Mouse (Mus musculus) embryonic fibroblast, embryonic 13.5 days (primary cell): ENCODE measurements around the gene Zmym4. TPM values are rescaled to one million over a fixed set of nuclear protein-coding genes. Genes with fewer than 3 reads are reported as not detected.
"Not testable (repeated sequence)": the region's sequence is repeated elsewhere in the genome, so short reads cannot be mapped to it uniquely, and the experiment has no call there.

Experiments
- H3K27ac ChIP-seq: 2 replicates; pipeline ENCODE4 v1.5.1; 2012; ENCODE audit warnings: low read length, control low read depth, inconsistent platforms; ENCODE audit not compliant: insufficient read depth
- H3K4me1 ChIP-seq: 2 replicates; pipeline ENCODE4 v1.6.1; 2011; ENCODE audit warnings: low read length; ENCODE audit not compliant: control insufficient read depth, insufficient read depth
- H3K4me3 ChIP-seq: 2 replicates; pipeline ENCODE4 v1.5.1; 2011; ENCODE audit warnings: mild to moderate bottlenecking, control low read depth, low read length; ENCODE audit not compliant: insufficient read depth
- CTCF ChIP-seq: IDR thresholded peaks from 2 replicates; pipeline ENCODE4 v1.5.1; 2011; ENCODE audit warnings: mild to moderate bottlenecking, control low read depth, low read length, moderate library complexity, borderline replicate concordance; ENCODE audit not compliant: insufficient read depth
- POLR2A ChIP-seq: IDR thresholded peaks from 2 replicates; pipeline ENCODE4 v1.6.1; 2011; ENCODE audit warnings: low read depth, mild to moderate bottlenecking, control low read depth, low read length, moderate library complexity
- polyA plus RNA-seq: library from polyadenylated mRNA; stranded (reverse); fragments of >200 nt; gene quantifications from 2 replicates; pipeline ENCODE4 v1.2.4, GENCODE M21; 2011; ENCODE audit warnings: low read depth; ENCODE audit not compliant: missing spikeins, insufficient read length

Zmym4 gene
- polyA plus RNA-seq, 1 experiment: 59.7 TPM

DNA sequence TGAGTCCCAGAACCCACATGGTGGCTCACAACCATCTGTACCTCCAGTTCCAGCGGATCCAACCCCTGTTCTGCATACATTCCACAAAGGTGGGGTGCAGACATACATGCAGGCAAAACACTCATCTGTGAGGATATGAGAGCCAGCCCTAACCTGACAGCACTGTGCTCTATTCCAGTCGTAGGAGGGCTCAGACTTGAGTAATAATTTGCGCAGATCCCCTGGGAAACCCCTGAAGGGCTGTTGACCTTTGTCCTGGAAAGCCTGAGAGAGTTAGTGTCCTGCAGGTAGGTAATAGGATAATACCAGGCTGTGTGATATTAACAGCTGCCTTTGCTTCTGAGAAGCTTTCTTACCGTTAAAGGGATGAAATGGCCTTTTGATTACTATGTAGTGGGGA lies 20.6 kb upstream of the Zmym4 start:
- H3K4me3 ChIP-seq: no peak overlapping the region
- no peak overlapping the region for H3K27ac ChIP-seq
- TF ChIP-seq CTCF: no peak
- no peak for TF ChIP-seq POLR2A
- no peaks in the 10 kb centered on the region for H3K4me1 ChIP-seq

DNA sequence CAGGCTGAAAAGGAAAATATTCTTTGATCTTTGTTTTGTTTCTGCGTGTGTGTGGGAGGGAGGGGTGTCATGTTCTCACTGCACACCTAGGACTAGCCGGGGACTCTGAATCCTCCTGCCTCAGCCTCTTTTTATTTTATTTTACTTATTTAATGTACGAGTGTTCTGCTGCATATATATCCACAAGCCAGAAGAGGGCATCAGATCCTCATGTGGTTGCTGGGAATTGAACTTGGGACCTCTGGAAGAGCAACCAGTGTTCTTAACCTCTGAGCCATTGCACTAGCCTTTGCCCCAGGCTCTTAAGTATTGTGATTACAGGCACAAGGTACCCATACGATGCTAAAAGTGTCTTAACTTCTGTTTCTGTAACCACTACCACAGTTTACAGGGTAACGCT lies 18.8 kb upstream of the Zmym4 start:
- no peaks in the 10 kb centered on the region for H3K4me1 ChIP-seq
- no peak overlapping the region for H3K27ac ChIP-seq
- TF ChIP-seq POLR2A (no peak), CTCF (no peak)

GRCm38 (mm10) chr4:126983736-126984525 lies 16.0 kb upstream of the Zmym4 start:
- not testable (repeated sequence) for H3K4me3 ChIP-seq, H3K27ac ChIP-seq, H3K4me1 ChIP-seq

More for the DNA sequence above, 18.8 kb upstream of the Zmym4 start:
- no peak overlapping the region for H3K4me3 ChIP-seq

- Histone ChIP-seq H3K27ac (no peak overlapping the region), H3K4me1 (no peaks in the 10 kb centered on the region), H3K4me3 (no peak overlapping the region)
- TF ChIP-seq POLR2A (no peak), CTCF (no peak)
Observed at GRCm38 (mm10) chr4:126983321-126983720, 15.4 kb upstream of the Zmym4 start.

GRCm38 (mm10) chr4:126978706-126979105 lies 10.8 kb upstream of the Zmym4 start:
- H3K27ac ChIP-seq: no peak overlapping the region
- TF ChIP-seq CTCF (no peak), POLR2A (no peak)

DNA sequence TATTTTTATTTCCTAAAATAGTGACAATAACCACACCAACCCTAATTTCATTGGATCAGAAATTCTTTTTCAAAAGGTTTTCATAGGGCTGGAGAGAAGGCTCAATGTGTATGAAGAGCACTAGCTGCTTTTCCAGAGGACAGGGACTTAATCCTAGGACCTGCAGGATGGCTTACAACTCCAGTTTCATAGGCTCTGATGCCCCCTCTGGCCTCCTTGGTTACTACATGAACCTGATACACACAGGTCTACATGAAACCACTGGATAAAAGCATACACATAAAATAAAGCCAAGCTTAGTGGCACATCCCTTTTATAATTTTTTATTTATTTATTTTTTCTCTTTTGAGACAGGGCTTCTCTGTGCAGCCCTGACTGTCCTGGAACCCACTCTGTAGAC lies 9.5 kb upstream of the Zmym4 start:
- Histone ChIP-seq H3K27ac (no peak overlapping the region), H3K4me3 (no peak overlapping the region), H3K4me1 (no peaks in the 10 kb centered on the region)
- TF ChIP-seq POLR2A (no peak), CTCF (no peak)

More at GRCm38 (mm10) chr4:126978706-126979105, 10.8 kb upstream of the Zmym4 start:
- Histone ChIP-seq H3K4me3 (no peak overlapping the region), H3K4me1 (no peaks in the 10 kb centered on the region)

DNA sequence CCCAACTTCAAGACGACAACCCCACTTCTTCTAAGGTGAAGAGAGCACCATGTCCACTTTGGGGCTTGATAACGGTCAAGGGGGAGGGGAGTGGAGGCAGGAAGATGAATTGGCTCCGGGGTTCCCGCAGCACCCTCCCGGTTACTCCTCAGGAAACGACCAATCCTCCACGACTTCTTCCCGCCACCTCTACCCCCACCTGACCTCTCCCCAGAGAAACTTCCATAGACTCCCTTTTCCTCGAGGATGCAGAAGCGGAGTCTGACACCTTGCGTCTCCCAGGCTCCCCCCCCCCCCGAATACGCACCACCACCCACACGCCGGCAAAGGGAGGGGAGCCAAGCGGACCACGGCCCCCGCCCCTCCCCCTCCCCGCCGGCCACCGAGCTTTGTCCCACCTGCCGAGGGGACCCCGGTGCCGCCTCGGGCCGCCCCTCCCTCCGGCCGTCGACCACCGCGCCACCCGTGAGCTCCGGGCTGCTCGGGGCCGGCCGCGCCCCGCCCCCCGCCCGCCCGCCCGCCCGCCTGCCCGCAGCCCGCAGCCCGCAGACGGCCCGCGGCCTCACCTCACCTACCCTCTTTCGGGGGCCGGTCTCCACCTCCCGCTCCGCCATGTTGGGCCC lies 583 bp downstream of the Zmym4 start:
- no peak for TF ChIP-seq POLR2A
- TF ChIP-seq CTCF: no peak
- peak overlapping the region; percentile 68; the same call in 1 of the 2 replicates for H3K27ac ChIP-seq
- no peaks in the 10 kb centered on the region for H3K4me1 ChIP-seq
- peak overlapping the region; percentile 100 for H3K4me3 ChIP-seq

- H3K4me3 ChIP-seq: no peak overlapping the region
- TF ChIP-seq POLR2A (no peak), CTCF (no peak)
- no peak overlapping the region for H3K27ac ChIP-seq
- peaks cover 10% of the 10 kb centered on the region; the same call in 1 of the 2 replicates for H3K4me1 ChIP-seq
Observed at GRCm38 (mm10) chr4:126958682-126959081, 9.3 kb downstream of the Zmym4 start.

DNA sequence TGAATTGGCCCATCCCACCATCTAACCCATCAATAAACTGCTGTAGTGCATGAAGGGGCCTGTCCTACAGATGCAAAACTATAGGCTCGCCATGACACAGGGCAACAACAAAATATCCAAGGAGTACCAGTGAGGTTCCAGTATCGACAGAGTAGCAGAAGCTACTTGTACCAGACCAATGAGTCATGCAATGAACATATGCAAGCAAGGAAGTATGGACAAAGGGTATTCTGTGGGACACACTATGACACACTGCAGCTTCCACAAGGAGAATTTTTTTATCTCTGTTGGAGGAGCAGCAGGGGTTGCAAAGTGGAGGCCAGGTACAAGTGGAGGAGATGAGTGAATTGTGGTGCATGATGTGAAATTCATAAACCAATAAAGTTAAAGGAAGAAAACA lies 9.7 kb downstream of the Zmym4 start:
- H3K4me3 ChIP-seq: no peak overlapping the region
- TF ChIP-seq POLR2A: no peak
- TF ChIP-seq CTCF: no peak
- peaks cover 10% of the 10 kb centered on the region; the same call in 1 of the 2 replicates for H3K4me1 ChIP-seq
- no peak overlapping the region for H3K27ac ChIP-seq

- Histone ChIP-seq H3K27ac (no peak overlapping the region), H3K4me1 (peaks cover 10% of the 10 kb centered on the region; the same call in 1 of the 2 replicates), H3K4me3 (no peak overlapping the region)
- TF ChIP-seq CTCF: no peak
- TF ChIP-seq POLR2A: no peak
Observed at GRCm38 (mm10) chr4:126957434-126957833, 10.5 kb downstream of the Zmym4 start.

DNA sequence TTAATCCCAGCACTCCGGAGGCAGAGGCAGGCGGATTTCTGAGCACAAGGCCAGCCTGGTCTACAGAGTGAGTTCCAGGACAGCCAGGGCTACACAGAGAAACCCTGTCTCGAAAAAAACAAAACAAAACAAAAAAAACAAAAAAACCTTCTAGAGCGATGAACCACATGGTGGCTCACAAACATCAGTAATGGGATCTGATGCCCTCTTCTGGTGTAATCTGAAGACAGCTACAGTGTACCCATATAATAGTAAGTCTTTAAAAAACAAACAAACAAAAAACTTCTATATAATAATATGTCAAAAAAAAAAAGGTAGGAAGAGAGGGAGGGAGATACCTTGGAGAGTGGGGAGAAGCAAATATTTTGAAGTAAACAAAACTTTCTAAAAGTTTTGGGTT lies 17.1 kb downstream of the Zmym4 start:
- H3K27ac ChIP-seq, H3K4me3 ChIP-seq, H3K4me1 ChIP-seq: not testable (repeated sequence)
